Mouse (Mus musculus) T-helper 1 cell (primary cell): Measurements from ENCODE around the gene Adh1.

Experiments
- in situ Hi-C: fragments of 300-600 bp; cut with MboI, MseI; formaldehyde crosslinking; loops from one replicate; pipeline ENCODE4 v1.15.1; 2025; ENCODE audit warnings: high pct_unique_total_duplicates

Adh1 gene

DNA sequence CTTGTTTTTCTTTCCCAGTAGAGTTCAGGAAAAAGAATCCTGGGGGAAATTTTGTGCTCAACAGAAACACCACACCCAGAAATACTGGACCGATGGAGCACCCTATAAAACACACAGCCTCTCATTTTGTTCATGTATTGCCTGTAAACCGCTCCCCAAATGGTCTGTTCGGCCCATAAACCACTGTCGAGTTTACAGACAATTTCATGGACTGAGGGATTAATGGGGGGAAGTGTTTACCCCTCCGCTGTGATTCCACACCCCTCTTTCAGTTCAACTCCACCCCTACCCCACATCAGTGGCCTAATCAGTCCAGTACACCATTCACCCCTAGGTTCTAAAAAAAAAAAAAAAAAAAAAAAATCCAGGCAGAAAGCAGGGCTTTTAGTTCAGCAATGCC is 19.8 kb upstream of the Adh1 start:
- in situ Hi-C loops: no loop called here

DNA sequence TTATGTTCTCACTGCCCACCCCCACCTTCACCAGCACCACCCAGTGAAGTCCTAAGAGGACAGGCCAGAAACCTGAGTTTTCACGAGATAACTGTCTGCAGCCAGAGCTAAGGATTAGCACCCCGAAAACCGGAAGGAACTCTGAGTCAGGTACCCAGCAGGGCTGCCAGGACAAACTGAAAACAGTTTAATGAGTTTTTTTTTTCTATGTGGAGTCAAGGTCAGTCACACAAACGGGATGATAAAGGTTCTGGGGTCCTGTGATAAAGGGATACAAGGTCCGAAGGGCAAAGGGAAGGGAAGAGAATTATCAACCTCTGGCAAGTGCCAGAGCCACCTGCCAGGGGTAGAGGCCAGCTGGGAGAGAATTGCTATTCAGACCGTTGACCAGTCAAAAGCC is 19.4 kb upstream of the Adh1 start:
- in situ Hi-C loops: no loop called here

DNA sequence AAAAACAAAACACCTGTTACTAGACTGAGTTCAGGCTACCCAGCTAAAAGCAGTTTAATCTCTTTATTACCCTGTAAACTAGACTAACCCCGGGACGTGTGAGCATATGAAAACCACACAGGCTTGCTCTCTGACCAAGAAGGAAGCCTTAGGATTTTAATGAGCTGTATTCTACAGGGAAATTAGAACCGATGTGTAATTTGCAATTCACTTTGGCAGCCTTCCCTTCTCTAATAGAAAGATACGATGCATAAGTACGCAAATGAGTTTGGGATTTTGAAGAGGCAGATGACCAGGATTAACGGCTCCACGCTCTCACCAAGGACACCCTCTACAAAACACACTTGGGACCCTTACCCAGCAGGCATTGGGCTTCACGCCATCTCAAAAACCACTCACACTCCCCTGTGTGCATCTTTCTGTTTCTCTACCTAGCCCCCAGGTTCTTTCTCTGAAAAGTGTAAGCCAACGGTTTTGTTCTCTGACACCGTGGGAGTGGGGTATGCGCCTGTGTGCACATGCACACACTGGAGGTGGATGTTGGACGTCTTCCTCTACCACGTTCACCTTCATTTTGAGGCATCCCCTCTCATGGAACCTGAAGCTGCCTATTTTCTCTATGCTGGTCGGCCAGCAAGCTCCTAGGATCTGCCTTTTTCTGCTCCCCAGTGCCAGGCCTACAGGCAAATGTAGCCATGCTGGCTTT is 18.6 kb upstream of the Adh1 start:
- in situ Hi-C loops: no loop called here

DNA sequence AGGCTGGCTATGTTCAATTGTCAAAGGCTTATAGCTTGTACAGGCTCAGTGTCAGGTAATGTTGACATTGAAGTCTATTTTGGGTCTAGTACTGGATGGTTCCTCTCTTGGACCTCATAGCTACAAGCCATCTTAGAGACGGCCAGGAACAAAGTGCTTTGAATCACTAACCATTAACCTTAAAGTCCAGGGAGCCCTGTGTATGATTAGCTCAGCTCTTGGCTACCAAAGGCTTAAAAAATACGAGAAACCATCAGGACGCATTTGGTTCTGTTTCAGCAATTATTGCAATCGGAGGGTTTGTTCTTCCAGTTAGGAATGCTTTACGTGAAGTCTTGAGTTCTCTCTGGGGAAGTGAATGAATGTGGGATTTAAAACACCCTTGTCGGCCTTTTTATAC is 17.9 kb upstream of the Adh1 start:
- in situ Hi-C loops: no loop called here

DNA sequence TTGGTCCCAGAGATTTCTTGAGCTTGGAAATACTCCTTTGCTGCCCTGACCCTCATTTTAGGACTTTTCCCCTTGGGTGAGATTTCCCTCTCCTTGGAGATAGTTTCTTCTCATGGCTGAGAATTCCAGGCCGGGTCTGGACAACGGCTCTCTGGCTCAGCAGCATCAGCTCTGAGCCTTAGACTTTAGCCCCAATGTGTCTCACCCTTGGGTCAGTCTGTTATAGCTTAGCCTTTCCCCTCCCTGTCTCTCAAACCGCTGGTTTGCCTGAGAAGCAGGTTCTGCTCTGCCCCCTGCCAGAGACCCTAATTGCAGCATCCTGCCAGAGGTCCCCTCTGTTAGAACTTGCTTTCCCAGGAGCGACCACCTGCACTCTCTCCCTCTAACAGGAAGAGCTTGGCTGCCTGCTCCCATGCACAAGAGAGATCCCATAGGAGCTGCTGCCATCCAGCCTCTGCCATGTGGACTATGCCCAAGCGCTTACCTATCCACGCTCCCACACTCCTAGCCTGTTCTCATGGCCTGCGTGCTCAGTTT is 16.4 kb upstream of the Adh1 start:
- in situ Hi-C loops: no loop called here

DNA sequence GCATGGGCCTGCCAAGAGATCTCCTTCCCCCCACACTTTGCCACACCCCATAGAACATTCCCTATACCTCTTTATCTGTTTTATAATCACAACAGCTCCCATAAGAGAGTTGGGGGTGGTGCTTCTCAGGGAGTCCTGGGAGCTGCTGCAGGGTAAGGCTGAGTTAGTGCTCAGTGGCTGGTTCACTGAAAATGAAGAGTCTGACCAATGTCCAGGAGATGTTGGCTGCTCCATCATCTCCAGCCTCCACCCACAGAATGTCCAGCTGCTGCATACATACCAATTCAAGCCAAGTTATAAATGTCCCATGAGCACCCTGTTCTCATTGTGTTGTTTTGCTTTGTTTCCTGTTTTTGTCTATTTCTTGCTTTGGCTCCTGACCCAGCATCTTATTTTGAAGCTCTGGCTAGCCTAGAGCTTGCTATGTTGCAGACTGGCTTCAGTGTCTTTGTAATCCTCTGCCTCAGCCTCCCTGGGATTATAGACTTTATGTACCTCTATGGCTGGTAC is 14.2 kb upstream of the Adh1 start:
- in situ Hi-C loops: no loop called here

DNA sequence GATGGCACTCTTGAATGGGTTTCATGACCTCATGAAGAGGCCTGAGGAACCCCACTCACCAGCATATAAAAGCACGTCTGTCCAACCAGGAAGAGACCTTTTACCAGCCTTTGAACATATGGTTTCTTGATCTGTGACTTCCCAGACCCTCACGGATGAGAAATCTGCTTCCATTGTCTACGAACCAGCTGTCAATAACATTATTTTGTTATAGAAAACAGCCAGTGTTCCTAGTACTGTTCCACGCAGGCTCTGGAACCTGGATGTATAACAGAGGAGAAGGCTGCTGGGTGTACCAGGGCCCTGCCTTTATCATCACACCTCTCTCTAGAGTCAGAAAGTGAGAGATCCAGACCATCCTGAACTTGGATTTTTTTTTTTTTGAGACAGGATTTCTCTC is 13.6 kb upstream of the Adh1 start:
- in situ Hi-C loops: no loop called here

DNA sequence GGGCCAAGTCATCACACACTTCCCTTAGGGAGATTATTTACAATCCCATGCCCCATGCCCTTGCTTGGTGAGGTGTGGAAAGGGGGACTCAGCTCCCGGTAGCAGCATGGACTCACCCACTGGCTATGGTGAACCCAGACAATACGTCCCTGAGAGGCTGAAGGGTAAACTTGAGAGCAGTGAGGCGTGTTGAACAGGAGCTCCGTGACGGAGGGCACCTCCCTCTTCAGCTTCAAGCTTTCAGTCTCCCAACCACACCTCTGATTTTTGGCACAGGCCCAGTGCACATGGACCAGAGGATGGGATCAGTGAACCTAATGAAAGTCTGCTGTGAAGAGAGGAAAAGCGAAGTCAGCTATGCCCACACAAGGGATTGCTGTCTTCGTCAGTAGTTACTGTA is 12.8 kb upstream of the Adh1 start:
- in situ Hi-C loops: no loop called here

DNA sequence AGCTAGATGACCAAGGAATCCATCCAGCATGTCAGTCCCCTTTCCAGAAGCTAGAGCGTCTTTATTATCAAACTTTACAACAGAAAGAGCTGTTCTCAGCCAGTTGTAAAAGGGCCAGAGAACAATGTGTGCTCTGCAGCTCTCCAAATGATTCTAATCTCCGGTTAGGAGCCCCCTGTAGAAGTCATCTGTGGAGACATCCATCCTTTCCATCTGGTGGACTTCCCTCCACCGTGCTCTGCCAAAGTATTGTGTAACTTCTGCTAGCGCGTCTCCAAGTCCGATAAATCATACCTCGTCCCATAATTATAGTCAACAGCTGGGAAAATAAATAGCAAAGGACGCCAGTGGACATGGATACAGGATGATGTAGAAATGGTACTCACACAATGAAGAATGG is 12.0 kb upstream of the Adh1 start:
- in situ Hi-C loops: no loop called here

DNA sequence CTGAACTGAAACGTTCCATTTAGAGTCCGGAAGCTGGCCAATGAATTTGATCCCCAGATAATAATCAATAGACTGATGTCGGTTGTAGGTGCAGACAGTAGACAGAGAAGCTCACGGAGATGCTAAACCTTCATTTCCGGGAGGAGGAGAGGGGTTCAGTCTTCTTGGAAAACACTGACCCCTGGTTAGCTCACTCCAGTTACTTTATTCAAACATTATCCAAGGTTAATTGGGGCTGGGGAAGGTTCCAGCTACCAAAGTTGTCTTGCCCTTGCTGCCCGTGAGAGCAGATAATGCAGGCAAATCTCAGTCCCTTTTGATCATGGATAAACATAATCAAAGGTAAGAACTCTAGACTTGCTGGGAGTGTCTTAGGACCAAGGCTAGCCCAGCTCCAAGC is 9.6 kb upstream of the Adh1 start:
- in situ Hi-C loops: no loop called here

DNA sequence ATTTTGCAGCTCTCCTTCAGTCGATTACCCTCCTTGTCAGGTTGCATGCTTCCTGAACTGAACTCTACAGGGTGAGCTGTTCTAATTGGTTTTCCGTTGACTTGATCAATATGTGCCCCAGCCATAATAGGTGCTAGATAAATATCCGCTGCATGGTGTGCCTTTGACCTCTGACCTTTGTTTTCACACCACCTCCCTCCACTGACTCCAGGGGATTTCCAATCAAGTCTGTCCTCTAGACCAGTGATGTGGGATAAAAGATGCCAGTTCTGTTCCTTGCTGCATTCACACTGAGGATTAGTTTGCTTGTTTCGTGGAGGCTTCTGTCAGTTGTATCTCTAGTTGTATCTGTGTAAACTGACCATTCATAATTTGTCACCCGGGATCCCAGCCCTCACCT is 6.6 kb upstream of the Adh1 start:
- in situ Hi-C loops: no loop called here

DNA sequence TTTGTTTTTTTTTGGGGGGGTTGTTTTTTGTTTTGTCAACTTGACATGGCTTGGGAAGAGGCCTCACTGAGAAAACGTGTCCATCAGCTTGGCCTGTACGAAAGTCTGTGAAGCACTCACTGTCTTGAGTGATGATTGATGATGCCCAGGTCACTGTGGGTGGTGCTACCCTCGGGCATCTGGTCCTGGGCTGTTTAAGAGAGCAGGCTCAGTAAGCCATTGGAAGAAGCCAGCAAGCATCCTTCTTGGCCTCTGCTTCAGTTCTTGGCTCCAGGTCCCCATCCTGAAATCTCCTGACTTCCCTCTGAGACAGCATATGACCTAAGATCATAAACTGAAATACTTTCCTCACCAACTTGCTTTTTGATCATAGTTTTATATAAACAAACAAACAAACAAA is 5.4 kb upstream of the Adh1 start:
- in situ Hi-C loops: no loop called here

DNA sequence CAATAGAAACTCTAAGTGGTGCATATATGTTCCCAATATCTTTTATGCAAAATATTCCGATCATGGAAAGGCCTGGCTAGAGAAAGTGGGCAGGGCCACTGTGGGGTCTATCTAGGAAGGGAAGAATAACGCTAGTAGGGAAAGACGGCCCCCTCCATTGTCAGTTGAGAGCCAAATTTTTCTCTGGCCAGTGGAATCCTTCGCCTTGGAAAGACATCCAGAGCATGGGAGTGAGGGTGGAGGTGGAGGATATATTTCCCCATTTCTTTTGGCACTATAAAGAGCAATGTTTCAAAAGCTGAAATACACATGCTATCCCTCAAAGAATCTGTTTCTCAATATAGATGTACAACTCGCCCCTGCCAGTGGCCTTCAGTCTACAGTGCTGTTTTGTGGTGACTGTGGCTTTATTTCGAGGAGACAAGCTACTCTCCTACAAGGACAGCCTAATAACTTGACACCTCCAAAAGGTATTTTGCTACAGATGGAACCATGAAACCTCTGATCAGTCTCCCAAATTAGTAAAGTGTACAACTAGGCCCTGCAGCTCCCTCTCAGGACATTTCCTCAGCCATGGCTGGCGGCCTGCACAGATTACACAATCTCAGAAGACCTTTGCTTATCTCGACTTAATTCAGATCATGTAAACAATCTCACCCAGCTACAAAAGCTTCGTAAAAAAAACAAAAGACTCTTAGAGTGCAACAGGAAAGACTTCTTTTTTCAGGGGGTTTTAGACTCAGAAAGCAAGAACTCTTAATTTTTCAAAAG is 4.8 kb upstream of the Adh1 start:
- in situ Hi-C loops: no loop called here

DNA sequence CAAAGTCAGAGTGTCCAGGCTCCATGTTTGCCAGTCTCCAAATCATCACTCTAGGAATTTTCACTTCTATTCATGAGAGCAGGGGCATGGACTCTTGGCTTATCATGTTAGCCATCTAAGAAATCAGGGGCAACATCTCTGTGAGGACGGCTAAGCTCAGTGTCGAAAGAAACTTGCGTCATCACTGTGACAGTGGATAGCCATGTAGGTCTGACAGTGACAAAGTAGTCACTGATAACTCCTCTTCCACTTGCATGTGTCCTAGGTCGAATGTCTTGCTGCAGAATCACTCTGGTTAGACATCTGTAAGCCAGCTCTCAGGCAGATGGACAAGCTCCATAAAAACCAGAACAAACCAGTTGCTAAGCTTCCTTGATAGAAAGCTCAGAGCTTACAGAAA is 1.8 kb downstream of the Adh1 start:
- in situ Hi-C loops: no loop called here

DNA sequence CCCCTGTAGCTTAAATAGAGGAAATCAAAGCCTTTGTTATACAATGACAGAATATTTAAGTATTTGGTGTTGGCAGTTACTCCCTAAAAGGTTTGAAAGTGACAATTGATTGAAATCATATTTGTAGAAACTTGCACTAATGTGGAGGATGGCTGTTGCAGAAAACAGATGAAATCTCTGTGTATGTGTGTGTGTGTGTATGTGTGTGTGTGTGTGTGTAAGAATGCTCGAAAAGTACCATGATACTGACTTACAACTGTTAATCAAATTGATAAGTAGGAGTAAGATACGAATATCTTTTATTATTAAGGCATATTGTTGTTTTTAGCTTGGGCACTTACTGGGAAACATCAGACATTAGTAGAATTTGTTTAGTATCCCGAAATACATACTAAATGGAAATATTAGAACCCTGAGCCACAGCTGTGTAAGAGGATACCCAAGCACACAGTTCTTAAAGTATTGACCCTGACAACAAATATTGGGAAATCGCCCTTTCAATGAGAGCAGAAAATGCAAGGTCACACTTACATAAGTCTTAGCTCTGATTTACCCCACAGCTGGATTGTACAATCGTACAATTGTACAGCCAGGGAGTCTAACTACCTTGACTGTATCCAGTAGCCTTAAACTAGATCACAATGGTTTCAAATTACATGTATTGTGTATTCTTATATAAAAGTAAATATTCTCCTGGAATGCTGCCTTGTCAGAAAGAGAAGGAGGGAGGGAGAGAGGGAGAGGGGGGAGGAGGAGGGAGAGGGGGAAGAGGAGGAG is 2.6 kb downstream of the Adh1 start:
- in situ Hi-C loops: no loop called here

DNA sequence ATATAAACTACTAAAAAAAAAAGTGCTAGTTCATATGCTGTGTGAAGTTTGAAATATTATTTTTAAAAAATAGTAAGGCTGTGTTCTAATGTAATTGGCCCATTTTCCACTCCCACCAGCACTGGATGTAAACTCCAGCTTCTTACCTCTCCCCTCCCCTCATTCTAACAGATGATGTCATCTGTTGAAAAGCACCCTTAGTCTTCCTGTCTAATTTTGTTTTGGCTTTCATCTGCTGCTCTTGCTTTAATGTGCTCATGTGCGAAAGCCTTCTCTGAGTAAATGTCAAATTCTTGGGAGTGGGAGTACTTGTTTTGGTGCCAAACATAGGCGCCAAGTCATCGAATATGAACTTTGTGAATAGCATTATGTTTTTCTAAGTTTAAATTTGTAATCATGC is 3.9 kb downstream of the Adh1 start:
- in situ Hi-C loops: no loop called here

DNA sequence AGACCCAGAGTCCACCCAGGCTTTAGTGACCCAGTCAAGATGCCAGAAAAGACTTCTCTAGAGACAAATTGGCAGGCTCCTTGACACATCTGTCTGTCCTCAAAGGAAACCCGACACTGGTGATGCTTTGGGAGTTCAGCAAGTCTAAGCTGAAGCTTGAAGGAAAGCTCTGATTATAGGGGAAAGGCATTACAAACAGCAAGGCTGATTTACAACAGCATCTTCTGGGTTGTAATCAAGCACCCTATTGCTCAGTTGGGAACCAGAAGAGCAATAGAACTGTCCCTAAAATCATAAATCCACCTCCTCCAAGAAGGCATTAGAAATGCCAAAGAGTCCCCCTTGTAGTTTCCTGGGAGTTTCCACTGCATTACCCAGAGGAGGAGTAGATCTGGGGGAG is 9.7 kb downstream of the Adh1 start:
- in situ Hi-C loops: loop anchor here (5.0 kb wide), 1 partner anchor 33 kb away; no protein-coding TSS in a partner anchor

DNA sequence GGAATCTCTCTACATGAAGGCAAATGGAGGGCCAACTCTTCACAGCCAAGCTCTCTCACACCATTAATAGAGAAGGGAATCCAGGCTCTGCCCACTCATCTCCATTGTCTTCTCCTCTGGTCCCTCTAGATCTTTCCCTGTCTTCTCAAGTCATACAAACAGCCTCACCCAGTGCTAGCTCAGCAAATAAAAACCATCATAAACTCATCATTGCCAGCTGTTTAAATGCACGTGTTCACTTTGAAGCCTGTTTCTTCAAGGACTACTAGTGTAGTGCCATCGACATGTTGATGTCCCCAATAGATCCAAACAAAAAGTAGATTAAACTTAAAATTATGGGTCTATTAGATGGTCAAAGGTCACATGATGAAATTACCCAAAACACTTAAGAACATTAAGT is 10.5 kb downstream of the Adh1 start:
- in situ Hi-C loops: loop anchor here (5.0 kb wide), 1 partner anchor 34 kb away; no protein-coding TSS in a partner anchor

DNA sequence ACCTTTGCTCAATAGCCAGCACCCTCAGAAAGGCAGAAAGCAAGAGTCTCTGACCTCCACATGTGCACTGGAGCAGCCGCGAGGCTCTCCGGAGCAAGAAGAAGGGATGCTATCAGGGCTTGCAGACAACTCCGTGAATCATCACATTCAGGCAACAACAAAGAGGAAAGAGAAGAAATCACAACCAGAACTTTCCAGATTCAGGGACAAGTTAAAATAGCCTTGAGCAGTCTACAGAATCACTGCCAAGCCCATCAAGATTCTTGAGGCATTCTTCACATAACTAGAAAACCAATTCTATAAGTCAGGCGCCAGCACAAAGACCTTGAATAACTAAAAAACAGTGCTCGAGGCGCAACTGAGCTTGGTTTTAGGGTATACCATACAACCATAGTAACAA is 12.3 kb downstream of the Adh1 start:
- in situ Hi-C loops: loop anchor here (5.0 kb wide), 1 partner anchor 36 kb away; no protein-coding TSS in a partner anchor

DNA sequence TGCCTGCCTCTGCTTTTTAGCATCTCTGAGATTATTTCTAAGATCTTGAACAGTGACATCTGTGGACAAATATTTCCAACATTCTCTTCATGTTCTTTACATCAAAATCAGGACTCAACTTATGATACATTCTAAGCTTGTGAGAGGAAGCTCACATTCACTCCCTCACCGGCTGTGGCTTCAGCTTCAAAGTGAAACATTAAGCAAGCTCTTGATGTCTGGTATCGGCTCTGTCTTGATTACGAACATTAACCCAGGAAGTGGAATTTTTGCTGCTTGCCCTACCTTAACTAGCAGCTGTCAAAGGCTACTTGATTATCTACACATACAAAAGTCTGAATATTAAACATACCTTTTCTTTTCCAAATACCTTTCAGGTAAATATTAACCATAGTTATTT is 14.3 kb downstream of the Adh1 start:
- in situ Hi-C loops: no loop called here

DNA sequence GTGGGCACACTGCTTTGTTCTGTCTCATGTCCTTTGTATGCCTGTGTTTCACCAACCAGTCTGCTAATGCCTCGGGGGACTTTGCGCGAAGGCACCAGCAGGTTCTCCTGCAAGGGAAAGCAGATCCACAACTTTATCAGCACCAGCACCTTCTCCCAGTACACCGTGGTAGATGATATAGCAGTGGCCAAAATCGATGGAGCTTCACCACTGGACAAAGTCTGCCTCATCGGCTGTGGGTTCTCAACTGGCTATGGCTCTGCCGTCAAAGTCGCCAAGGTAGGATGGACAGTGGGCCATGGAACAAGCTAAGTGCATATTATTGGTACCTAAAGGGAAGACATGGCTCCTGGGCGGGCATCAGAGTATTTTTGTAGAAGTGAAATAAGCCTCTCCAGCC is 21.8 kb downstream of the Adh1 start:
- in situ Hi-C loops: no loop called here

DNA sequence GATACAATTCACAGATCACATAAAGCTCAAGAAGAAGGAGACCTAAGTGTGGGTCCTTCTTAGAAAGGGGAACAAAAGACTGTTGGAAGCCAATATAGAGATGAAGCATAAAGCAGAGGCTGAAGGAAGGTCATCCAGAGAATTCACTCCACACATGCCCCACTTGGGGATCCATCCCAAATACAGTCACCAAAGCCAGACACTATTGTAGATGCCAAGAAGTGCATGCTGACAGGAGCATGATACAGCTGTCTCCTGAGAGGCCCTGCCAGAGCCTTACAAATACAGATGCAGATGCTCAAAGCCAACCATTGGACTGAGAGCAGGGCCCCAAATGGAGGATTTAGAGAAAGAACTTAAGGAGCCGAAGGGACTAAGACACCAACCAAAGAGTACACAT is 23.0 kb downstream of the Adh1 start:
- in situ Hi-C loops: no loop called here
